Mouse (Mus musculus): ENCODE results near the gene Pros1. TPM values are rescaled to one million over a fixed set of nuclear protein-coding genes. Genes with fewer than 3 reads are reported as not detected.

Gene Pros1
- polyA plus RNA-seq, 1 experiment from 2014 or later, result 15.8 TPM

Small RNA genes within 50 kb of the gene (microRNA-seq; reads per million reads assigned to microRNA genes)
- gene Gm25986, result not detected

Other genes with a start within 250 kb of the Pros1 start
- 6.3 and 7.8 TPM in 2 replicates for gene Nsun3, start 67.5 kb upstream of the Pros1 start, polyA plus RNA-seq (2016; fragmentation: Nextera tagmentation; extraction: Ambion mirVana)
- 0.19 and 0.34 TPM in 2 replicates for gene Stx19, start 39.6 kb upstream of the Pros1 start, polyA plus RNA-seq (2016; fragmentation: Nextera tagmentation; extraction: Ambion mirVana)
- 16.2 and 18.1 TPM in 2 replicates for gene Arl13b, start 7.3 kb upstream of the Pros1 start, polyA plus RNA-seq (2016; fragmentation: Nextera tagmentation; extraction: Ambion mirVana)